Mouse (Mus musculus): Measurements from ENCODE around the gene Tbx21. TPM values are rescaled to one million over a fixed set of nuclear protein-coding genes. Genes with fewer than 3 reads are reported as not detected.

The Tbx21 gene
- polyA plus RNA-seq, 1 experiment from 2014 or later: not detected

Small RNA genes within 50 kb of the gene (microRNA-seq; reads per million reads assigned to microRNA genes)
- gene Mir7235 (0.63 reads per million), gene Mir8103 (0.63 reads per million)

Other genes starting within 250 kb of the Tbx21 start
- gene Cdk5rap3, start 198.8 kb downstream of the Tbx21 start, polyA plus RNA-seq (2014; fragmentation: Nextera tagmentation; extraction: Ambion mirVana): 66.9 and 69.1 TPM in 2 replicates
- 33.7 and 36.3 TPM in 2 replicates for gene Prr15l, start 187.2 kb downstream of the Tbx21 start, polyA plus RNA-seq (2014; fragmentation: Nextera tagmentation; extraction: Ambion mirVana)
- gene Pnpo, start 171.3 kb downstream of the Tbx21 start, polyA plus RNA-seq (2014; fragmentation: Nextera tagmentation; extraction: Ambion mirVana): 17.3 and 28.0 TPM in 2 replicates
- 13.3 and 23.9 TPM in 2 replicates for gene Sp2, start 132.4 kb downstream of the Tbx21 start, polyA plus RNA-seq (2014; fragmentation: Nextera tagmentation; extraction: Ambion mirVana)
- gene Sp6, start 101.9 kb downstream of the Tbx21 start, polyA plus RNA-seq (2014; fragmentation: Nextera tagmentation; extraction: Ambion mirVana): 0.57 and 0.60 TPM in 2 replicates
- 24.4 and 29.9 TPM in 2 replicates for gene Scrn2, start 85.4 kb downstream of the Tbx21 start, polyA plus RNA-seq (2014; fragmentation: Nextera tagmentation; extraction: Ambion mirVana)
- gene Lrrc46, start 73.9 kb downstream of the Tbx21 start, polyA plus RNA-seq (2014; fragmentation: Nextera tagmentation; extraction: Ambion mirVana): 1.6 and 1.7 TPM in 2 replicates
- gene Mrpl10, start 73.8 kb downstream of the Tbx21 start, polyA plus RNA-seq (2014; fragmentation: Nextera tagmentation; extraction: Ambion mirVana): 89.4 and 99.6 TPM in 2 replicates
- gene Osbpl7, start 64.7 kb downstream of the Tbx21 start, polyA plus RNA-seq (2014; fragmentation: Nextera tagmentation; extraction: Ambion mirVana): 5.1 and 5.8 TPM in 2 replicates
- 6.0 and 6.8 TPM in 2 replicates for gene Tbkbp1, start 36.2 kb upstream of the Tbx21 start, polyA plus RNA-seq (2014; fragmentation: Nextera tagmentation; extraction: Ambion mirVana)
- 60.0 and 84.3 TPM in 2 replicates for gene Kpnb1, start 72.5 kb upstream of the Tbx21 start, polyA plus RNA-seq (2014; fragmentation: Nextera tagmentation; extraction: Ambion mirVana)
- 53.6 and 78.6 TPM in 2 replicates for gene Npepps, start 165.3 kb upstream of the Tbx21 start, polyA plus RNA-seq (2014; fragmentation: Nextera tagmentation; extraction: Ambion mirVana)
- 58.4 and 64.8 TPM in 2 replicates for gene Mrpl45, start 200.4 kb upstream of the Tbx21 start, polyA plus RNA-seq (2014; fragmentation: Nextera tagmentation; extraction: Ambion mirVana)
- gene Gpr179, start 236.7 kb upstream of the Tbx21 start, polyA plus RNA-seq (2014; fragmentation: Nextera tagmentation; extraction: Ambion mirVana): 0.07 and 0.10 TPM in 2 replicates
- gene Socs7, start 247.2 kb upstream of the Tbx21 start, polyA plus RNA-seq (2014; fragmentation: Nextera tagmentation; extraction: Ambion mirVana): 2.5 and 3.7 TPM in 2 replicates

Measured in kidney, embryonic 14.5 days (tissue).